Mouse (Mus musculus) adrenal gland (tissue): ENCODE results near the gene Wnk3.
"Not testable (repeated sequence)": the region's sequence is repeated elsewhere in the genome, so short reads cannot be mapped to it uniquely, and the experiment has no call there.

ENCODE experiments used
- intact Hi-C: fragments of 180-260 bp; cut with DNase I; formaldehyde crosslinking; loops from one replicate; pipeline ENCODE4 v1.15.1; 2025
- long read RNA-seq, 2 experiments: library from polyadenylated mRNA; unstranded; transcript quantifications; one replicate each; pipeline ENCODE4 v2.0.0; 2020; ENCODE audit warnings: borderline replicate concordance in 1 of 2; ENCODE audit not compliant: insufficient replicate concordance in 1 of 2

Wnk3 gene
- long read RNA-seq, experiment 1, result 0 reads
- long read RNA-seq, experiment 2, result 0 reads

GRCm38 (mm10) chrX:151197778-151198177 is at the start of gene Wnk3:
Gene Wnk3, plus strand, starts transcription at chrX:151198078.
- intact Hi-C loops, result no loop called here

DNA sequence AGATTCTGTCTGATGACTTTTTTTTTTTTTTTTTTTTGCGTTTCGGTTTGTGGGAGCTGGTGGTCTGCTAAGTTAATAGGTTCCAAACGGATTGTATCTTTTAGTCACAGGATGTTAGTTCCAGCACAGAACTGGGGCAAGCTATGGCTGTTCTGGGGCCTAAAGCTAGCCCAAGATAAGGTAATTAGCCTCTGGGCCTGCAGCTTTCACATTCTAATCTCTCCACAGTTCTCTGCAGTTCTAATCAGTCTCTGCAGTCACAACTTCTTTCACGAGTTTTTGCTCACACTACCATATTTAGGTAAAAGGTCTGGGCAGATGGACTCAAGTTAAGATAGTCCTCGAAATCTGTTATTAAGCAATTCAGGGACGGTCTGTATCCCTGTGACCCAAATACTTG is 39.5 kb upstream of the Wnk3 start:
- intact Hi-C loops, result no loop called here

- intact Hi-C loops, result no loop called here
These were observed 29.3 kb upstream of the Wnk3 start for GRCm38 (mm10) chrX:151168438-151169131.

GRCm38 (mm10) chrX:151169261-151169961 is 28.5 kb upstream of the Wnk3 start:
- intact Hi-C loops, result no loop called here

DNA sequence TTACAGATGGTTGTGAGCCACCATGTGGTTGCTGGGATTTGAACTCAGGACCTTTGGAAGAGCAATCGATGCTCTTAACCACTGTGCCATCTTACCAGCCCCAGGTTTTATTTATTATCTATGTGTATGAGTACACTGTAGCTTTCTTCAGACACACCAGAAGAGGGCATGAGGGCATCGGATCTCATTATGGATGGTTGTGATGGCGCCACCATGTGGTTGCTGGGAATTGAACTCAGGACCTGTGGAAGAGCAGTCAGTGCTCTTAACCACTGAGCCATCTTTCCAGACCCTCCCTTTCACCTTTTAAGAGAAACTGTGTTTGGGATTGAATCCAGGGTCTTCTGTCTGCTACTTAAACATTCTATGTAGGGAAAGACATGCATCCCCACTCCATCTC is 24.7 kb upstream of the Wnk3 start:
- intact Hi-C loops, result not testable (repeated sequence)

DNA sequence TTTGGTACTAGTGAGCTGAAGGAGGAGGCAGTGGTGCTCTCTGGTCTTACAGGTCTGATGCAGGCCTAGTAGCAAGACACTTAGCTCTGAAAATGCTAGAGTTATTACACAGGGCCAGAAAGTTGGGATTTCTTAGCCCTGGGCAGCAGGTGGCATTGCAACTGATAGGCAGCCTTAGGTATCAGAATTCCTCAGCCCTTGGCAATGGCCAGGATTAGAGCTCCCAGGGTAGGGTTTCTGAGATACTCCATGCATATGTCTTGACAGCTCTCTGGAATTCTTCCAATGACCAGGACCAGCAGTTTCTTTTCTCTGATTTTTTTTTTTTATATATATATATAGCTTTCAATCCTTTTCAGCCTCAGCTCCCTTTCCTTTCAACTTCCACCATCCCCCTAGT is 100.5 kb downstream of the Wnk3 start:
- intact Hi-C loops, result no loop called here

DNA sequence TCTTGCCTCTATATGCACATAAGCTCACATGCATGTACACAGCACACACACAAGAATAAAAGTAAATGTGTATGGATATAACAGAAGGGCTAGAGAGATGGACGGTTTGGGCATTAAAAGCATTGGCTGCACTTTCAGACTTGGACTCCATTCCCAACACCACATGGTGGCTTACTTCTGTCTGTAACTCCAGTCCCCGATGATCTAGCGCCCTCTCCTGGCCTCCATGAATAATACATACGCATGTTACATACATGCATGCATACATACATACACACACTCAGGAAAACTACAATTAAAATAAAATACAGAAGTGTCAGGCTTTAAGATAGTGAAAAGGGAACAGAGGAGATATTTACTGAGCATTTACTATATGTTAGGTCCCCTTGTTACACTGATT is 115.9 kb downstream of the Wnk3 start:
- intact Hi-C loops, result no loop called here

GRCm38 (mm10) chrX:151333615-151334014 is 135.7 kb downstream of the Wnk3 start:
- intact Hi-C loops, result no loop called here

- intact Hi-C loops, result no loop called here
These were observed 139.9 kb downstream of the Wnk3 start for GRCm38 (mm10) chrX:151337804-151338203.

DNA sequence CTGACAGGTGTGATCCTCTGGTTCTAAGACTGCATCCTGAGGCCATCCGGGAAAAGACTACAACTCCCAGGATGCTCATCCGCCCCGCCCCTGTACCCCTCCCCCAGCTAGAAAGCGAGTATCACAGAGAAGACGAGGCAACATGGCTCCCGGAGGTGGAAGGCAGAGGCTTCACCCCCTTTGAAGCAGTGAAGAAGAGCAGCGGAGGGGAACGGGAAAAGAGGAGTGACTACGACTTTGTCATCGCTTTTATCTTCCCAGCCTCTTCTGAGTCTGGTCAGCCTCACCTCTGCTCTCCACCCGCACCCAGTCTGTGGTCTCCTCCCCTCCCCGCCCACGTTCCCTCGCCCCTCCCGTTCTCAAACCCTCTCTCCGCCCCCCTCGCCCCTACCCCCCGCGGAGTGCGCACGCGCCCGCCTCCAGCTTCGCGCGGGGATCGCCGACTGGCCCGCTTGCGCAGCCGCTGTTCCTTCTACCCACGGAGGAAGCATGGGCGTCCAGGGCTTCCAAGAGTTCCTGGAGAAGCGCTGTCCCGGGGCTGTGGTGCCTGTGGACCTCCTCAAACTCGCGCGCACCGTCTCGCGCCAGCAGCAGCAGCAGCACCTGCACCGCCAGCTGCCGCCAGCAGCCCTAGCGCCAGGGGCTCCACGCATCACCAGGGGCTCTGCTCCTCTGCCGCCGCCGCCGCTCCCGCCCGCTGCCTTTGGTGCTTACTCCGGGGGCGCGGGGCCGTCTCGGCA is 146.1 kb downstream of the Wnk3 start, which contains the start of gene Fam120c:
TSS of gene Fam120c (plus strand) at position 415 of the 740 bp plus-strand sequence.
- intact Hi-C loops, result no loop called here

GRCm38 (mm10) chrX:151344501-151344984 is 146.7 kb downstream of the Wnk3 start:
- intact Hi-C loops, result no loop called here

GRCm38 (mm10) chrX:151345333-151346125 is 147.7 kb downstream of the Wnk3 start:
- intact Hi-C loops, result no loop called here

GRCm38 (mm10) chrX:151347278-151347677 is 149.4 kb downstream of the Wnk3 start:
- intact Hi-C loops, result no loop called here

DNA sequence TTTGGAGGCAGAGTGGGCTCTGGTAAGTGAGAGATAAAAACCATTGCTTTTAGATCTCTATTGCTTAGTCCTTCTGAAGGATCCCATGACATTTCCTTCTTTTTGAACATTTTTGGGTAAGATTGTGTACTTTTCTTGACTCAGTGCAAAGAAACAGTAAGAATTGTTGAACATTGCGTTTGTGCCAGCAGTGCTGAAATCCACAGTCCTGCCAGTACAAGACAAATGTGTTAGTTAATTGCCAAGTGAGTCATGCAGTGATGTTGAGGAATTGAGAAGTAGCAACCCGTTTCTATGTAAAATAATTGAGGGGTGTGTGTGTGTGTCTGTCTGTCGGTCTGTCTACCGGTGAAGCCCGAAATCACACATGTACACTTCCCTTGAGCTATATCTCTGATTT is 151.4 kb downstream of the Wnk3 start:
- intact Hi-C loops, result no loop called here
